Mouse (Mus musculus): ENCODE data around the gene Cxcr3.

DNA sequence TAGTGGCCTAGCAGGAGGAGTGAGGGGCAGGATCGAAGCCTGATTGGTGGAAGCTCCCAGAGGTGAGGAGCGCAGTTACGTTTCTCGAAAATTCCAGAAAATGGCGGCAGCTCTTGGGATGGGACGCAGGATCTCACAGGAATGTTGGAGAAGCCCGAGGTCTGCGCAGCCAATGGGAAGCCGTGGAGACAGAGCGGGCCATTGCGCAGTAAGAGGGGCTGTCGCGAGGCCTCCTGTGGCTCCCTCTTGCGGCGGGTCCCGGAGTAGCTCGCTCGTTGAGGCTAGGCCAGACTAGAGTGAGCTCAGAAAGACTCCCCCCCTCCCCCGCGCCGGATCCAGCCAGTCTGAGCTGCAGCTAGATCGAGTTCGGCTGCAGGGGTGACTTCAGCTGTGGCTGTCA lies 35.8 kb downstream of the Cxcr3 start:
- TF ChIP-seq POLR2AphosphoS2 (IDR thresholded peaks at IDR 0.05; ENCODE audit: low read length) (no peak), POLR2A (IDR thresholded peaks at IDR 0.05; ENCODE audit: control insufficient read depth in 1 of 2, insufficient read depth in 1 of 2, low read depth in 1 of 2, low read length in 2 of 2, poor library complexity in 1 of 2) (no peak), CTCF (IDR thresholded peaks at IDR 0.05 in 2 of 3, conservative IDR thresholded peaks at IDR 0.05 in 1 of 3; ENCODE audit: control insufficient read depth in 1 of 3, insufficient read depth in 1 of 3, low read depth in 2 of 3, low read length in 3 of 3, poor library complexity in 1 of 3, severe bottlenecking in 1 of 3) (no peak), MAX (IDR thresholded peaks at IDR 0.05; ENCODE audit: low read length) (no peak), E2F4 (IDR thresholded peaks at IDR 0.05; ENCODE audit: borderline replicate concordance, low read depth, low read length) (no peak)
